18 mouse cellular contexts compared by ENCODE assay signal in genomic region chr6:51318341-51318740, GRCm38 (mm10).
"Had no signal": no experiment of that assay in that cellular context is flagged by ENCODE, and none has a peak within 500 bp of the region (broad histone marks: within the 10 kb centered on the region; RNA-seq: fewer than 3 reads in every experiment).

No protein-coding gene starts in this region.

- H3K9me3 ChIP-seq: limb, embryonic 12.5 days; limb, embryonic 15.5 days; midbrain, embryonic 12.5 days; midbrain, embryonic 15.5 days; neural tube, embryonic 12.5 days; neural tube, embryonic 15.5 days had no signal

- H3K9ac ChIP-seq: limb, embryonic 12.5 days; limb, embryonic 15.5 days; liver, embryonic 14.5 days; liver, postnatal 0 days; midbrain, embryonic 12.5 days; midbrain, embryonic 15.5 days; neural tube, embryonic 12.5 days; neural tube, embryonic 15.5 days had no signal

- H3K4me1 ChIP-seq: midbrain, embryonic 12.5 days; midbrain, embryonic 15.5 days; neural tube, embryonic 15.5 days had no signal

- H3K27ac ChIP-seq: limb, embryonic 12.5 days; limb, embryonic 15.5 days; liver, embryonic 14.5 days; macrophage; midbrain, embryonic 12.5 days; midbrain, embryonic 15.5 days; neural tube, embryonic 12.5 days; neural tube, embryonic 15.5 days had no signal

- H3K36me3 ChIP-seq: limb, embryonic 12.5 days; limb, embryonic 15.5 days; midbrain, embryonic 12.5 days; midbrain, embryonic 15.5 days; neural tube, embryonic 12.5 days; neural tube, embryonic 15.5 days had no signal

- H3K4me2 ChIP-seq: limb, embryonic 12.5 days; limb, embryonic 15.5 days; liver, embryonic 11.5 days; midbrain, embryonic 12.5 days; midbrain, embryonic 15.5 days; neural tube, embryonic 12.5 days; neural tube, embryonic 15.5 days had no signal

- DNase-seq: kidney, adult 18-20 months; kidney, adult 9 months; kidney, postnatal 14 days; kidney, postnatal 4 days; left cerebral cortex, postnatal 4 days; liver, postnatal 0 days; lung, postnatal 10 days; thymus, adult 18-20 months; thymus, postnatal 36 days had no signal

- ATAC-seq: liver, postnatal 0 days; midbrain, embryonic 15.5 days had no signal

- H3K27me3 ChIP-seq: limb, embryonic 12.5 days; limb, embryonic 15.5 days; midbrain, embryonic 12.5 days; midbrain, embryonic 15.5 days; neural tube, embryonic 12.5 days; neural tube, embryonic 15.5 days had no signal

- H3K4me3 ChIP-seq: limb, embryonic 12.5 days; limb, embryonic 15.5 days; midbrain, embryonic 12.5 days; midbrain, embryonic 15.5 days; neural tube, embryonic 12.5 days; neural tube, embryonic 15.5 days had no signal
